Mouse (Mus musculus) liver, postnatal 0 days (tissue): ENCODE results near the gene Stk10.

Source experiments
- CTCF ChIP-seq: sonication (generic); IDR thresholded peaks from 2 replicates; pipeline ENCODE4 v1.5.1; 2016; ENCODE audit warnings: antibody characterized with exemption, low read depth
- EP300 ChIP-seq: IDR thresholded peaks from 2 replicates; pipeline ENCODE4 v1.6.1; 2016; ENCODE audit warnings: antibody characterized with exemption, low read depth, mild to moderate bottlenecking

GRCm38 (mm10) chr11:32545605-32546004 lies 12.5 kb downstream of the Stk10 start:
- TF ChIP-seq EP300: no peak
- TF ChIP-seq CTCF: no peak
